Mouse (Mus musculus): ENCODE results near the gene Map2. TPM values are rescaled to one million over a fixed set of nuclear protein-coding genes. Genes with fewer than 3 reads are reported as not detected.
A peak's percentile ranks its signal among the peaks of the same experiment; 100 is the strongest.

The Map2 gene
- polyA plus RNA-seq, 1 experiment: 5.1 TPM

DNA sequence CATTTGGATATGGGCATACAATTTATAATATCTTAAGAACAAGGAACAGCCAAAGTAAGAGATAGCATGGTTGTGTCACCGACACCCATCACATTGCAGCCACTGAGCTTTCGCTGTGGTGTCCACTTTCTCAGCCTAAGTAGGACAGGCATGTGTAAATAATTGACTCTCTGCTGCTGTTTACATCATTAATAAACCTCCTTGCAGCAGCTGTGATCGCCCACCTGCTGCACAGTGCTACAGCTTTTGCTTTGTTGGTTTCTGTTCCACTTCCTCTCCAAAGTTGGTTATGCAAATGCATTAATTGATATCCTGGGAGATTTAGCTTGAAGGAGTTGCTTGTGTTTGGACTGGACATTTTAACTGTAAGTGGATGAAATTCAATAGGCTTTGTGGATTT is 53.1 kb downstream of the Map2 start:
- no peaks in the 10 kb centered on the region for H3K4me1 ChIP-seq (ENCODE audit: control insufficient read depth, insufficient read depth, low read length)

GRCm38 (mm10) chr1:66230345-66230744 is 55.3 kb downstream of the Map2 start:
- Histone ChIP-seq H3K4me1 (ENCODE audit: control insufficient read depth, insufficient read depth, low read length) (no peaks in the 10 kb centered on the region), H3K27me3 (replicated peaks; ENCODE audit: control insufficient read depth, insufficient read depth, low read length) (no peaks in the 10 kb centered on the region; the same call in 1 of the 2 replicates), H3K4me3 (ENCODE audit: insufficient read depth, low read depth, low read length) (no peak overlapping the region), H3K36me3 (ENCODE audit: control insufficient read depth, insufficient read depth, low read length) (no peaks in the 10 kb centered on the region), H3K27ac (ENCODE audit: insufficient read depth, low read depth, low read length) (no peak overlapping the region)
- no peak for DNase-seq
- WGBS: 95% methylated on average over 3 of the region's 3 CpGs
- TF ChIP-seq CTCF (conservative IDR thresholded peaks at IDR 0.05; ENCODE audit: insufficient read depth, insufficient read length, low read depth, low read length) (no peak), POLR2A (IDR thresholded peaks at IDR 0.05; ENCODE audit: low read depth, low read length) (no peak)

More for the DNA sequence above, 53.1 kb downstream of the Map2 start:
- no peak overlapping the region for H3K4me3 ChIP-seq (ENCODE audit: insufficient read depth, low read depth, low read length)
- H3K27ac ChIP-seq (ENCODE audit: insufficient read depth, low read depth, low read length): no peak overlapping the region
- 55% methylated on average over 3 of the region's 3 CpGs for WGBS
- H3K27me3 ChIP-seq (replicated peaks; ENCODE audit: control insufficient read depth, insufficient read depth, low read length): no peaks in the 10 kb centered on the region; the same call in 1 of the 2 replicates
- no peaks in the 10 kb centered on the region for H3K36me3 ChIP-seq (ENCODE audit: control insufficient read depth, insufficient read depth, low read length)
- no peak for DNase-seq
- no peak for TF ChIP-seq CTCF (conservative IDR thresholded peaks at IDR 0.05; ENCODE audit: insufficient read depth, insufficient read length, low read depth, low read length)
- no peak for TF ChIP-seq POLR2A (IDR thresholded peaks at IDR 0.05; ENCODE audit: low read depth, low read length)

- no peak for TF ChIP-seq CTCF (conservative IDR thresholded peaks at IDR 0.05; ENCODE audit: insufficient read depth, insufficient read length, low read depth, low read length)
- TF ChIP-seq POLR2A (IDR thresholded peaks at IDR 0.05; ENCODE audit: low read depth, low read length): no peak
- Histone ChIP-seq H3K4me3 (ENCODE audit: insufficient read depth, low read depth, low read length) (no peak overlapping the region), H3K27ac (ENCODE audit: insufficient read depth, low read depth, low read length) (no peak overlapping the region), H3K36me3 (ENCODE audit: control insufficient read depth, insufficient read depth, low read length) (no peaks in the 10 kb centered on the region), H3K27me3 (replicated peaks; ENCODE audit: control insufficient read depth, insufficient read depth, low read length) (no peaks in the 10 kb centered on the region; the same call in 1 of the 2 replicates), H3K4me1 (ENCODE audit: control insufficient read depth, insufficient read depth, low read length) (no peaks in the 10 kb centered on the region)
- 91% methylated on average over 4 of the region's 4 CpGs for WGBS
- no peak for DNase-seq
Observed at GRCm38 (mm10) chr1:66231963-66232362, 56.9 kb downstream of the Map2 start.

- 53% methylated on average over 1 of the region's 1 CpGs for WGBS
- Histone ChIP-seq H3K27me3 (replicated peaks; ENCODE audit: control insufficient read depth, insufficient read depth, low read length) (no peaks in the 10 kb centered on the region), H3K4me1 (ENCODE audit: control insufficient read depth, insufficient read depth, low read length) (no peaks in the 10 kb centered on the region), H3K27ac (ENCODE audit: insufficient read depth, low read depth, low read length) (no peak overlapping the region), H3K4me3 (ENCODE audit: insufficient read depth, low read depth, low read length) (no peak overlapping the region), H3K36me3 (ENCODE audit: control insufficient read depth, insufficient read depth, low read length) (no peaks in the 10 kb centered on the region)
- no peak for DNase-seq
- no peak for TF ChIP-seq CTCF (conservative IDR thresholded peaks at IDR 0.05; ENCODE audit: insufficient read depth, insufficient read length, low read depth, low read length)
- no peak for TF ChIP-seq POLR2A (IDR thresholded peaks at IDR 0.05; ENCODE audit: low read depth, low read length)
Observed at GRCm38 (mm10) chr1:66244910-66245309, 69.8 kb downstream of the Map2 start.

DNA sequence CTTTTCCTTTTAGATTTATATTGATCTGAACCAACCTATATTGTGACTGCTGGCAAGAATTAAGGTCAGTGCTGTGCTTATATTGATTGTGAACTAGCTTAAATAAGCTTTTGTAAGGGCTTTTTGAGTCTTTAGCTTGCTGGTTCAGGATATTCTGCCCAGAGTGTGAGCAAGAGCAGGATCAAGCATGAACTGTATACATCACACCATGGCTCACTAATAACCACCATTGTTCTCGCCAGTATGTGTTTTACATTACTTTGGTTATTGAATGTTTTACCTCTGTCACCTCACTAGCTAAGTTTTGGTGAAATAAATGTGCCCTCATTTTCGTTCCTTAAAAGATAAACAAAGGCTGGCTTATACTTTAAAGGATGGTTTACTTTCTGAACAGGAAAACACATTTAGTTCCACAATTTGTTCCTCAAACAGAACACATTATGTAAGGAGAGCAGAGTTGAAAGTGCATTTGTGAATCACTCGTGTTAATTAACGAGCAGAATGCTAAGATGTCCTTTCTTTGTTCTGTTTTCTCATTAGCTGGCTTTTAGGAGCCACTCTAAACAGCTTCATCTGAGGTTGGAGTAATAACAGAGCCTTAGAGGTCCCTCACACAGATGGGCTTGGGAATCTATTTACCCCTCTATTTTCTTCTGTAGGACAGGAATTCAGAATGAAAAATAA is 76.7 kb downstream of the Map2 start:
- Histone ChIP-seq H3K27me3 (replicated peaks; ENCODE audit: control insufficient read depth, insufficient read depth, low read length) (no peaks in the 10 kb centered on the region), H3K27ac (ENCODE audit: insufficient read depth, low read depth, low read length) (no peak overlapping the region), H3K4me3 (ENCODE audit: insufficient read depth, low read depth, low read length) (no peak overlapping the region), H3K4me1 (ENCODE audit: control insufficient read depth, insufficient read depth, low read length) (no peaks in the 10 kb centered on the region), H3K36me3 (ENCODE audit: control insufficient read depth, insufficient read depth, low read length) (no peaks in the 10 kb centered on the region)
- TF ChIP-seq CTCF (conservative IDR thresholded peaks at IDR 0.05; ENCODE audit: insufficient read depth, insufficient read length, low read depth, low read length) (no peak), POLR2A (IDR thresholded peaks at IDR 0.05; ENCODE audit: low read depth, low read length) (no peak)
- peak; percentile 23 for DNase-seq
- 25% methylated on average over 4 of the region's 4 CpGs for WGBS

DNA sequence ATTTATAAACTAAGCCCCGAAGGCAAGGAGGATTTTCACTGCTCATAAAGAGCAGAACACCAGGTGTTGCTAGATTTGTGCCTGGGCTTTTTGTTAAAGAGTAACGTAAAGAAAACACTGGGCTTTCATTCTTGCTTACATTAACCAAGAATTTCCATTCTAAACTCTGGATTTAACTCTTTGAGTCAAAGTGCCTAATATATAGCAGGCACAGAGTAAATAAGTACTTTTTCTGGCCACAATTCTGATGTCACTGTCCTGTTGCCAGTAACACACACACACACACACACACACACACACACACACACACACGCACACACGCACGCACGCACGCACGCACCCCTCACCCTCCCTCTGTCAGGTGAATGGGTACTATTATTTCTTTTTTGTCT is 77.3 kb downstream of the Map2 start:
- Histone ChIP-seq H3K36me3 (ENCODE audit: control insufficient read depth, insufficient read depth, low read length) (no peaks in the 10 kb centered on the region), H3K4me3 (ENCODE audit: insufficient read depth, low read depth, low read length) (no peak overlapping the region), H3K27ac (ENCODE audit: insufficient read depth, low read depth, low read length) (no peak overlapping the region), H3K4me1 (ENCODE audit: control insufficient read depth, insufficient read depth, low read length) (no peaks in the 10 kb centered on the region), H3K27me3 (replicated peaks; ENCODE audit: control insufficient read depth, insufficient read depth, low read length) (no peaks in the 10 kb centered on the region)
- 66% methylated on average over 8 of the region's 8 CpGs for WGBS
- no peak for DNase-seq
- no peak for TF ChIP-seq POLR2A (IDR thresholded peaks at IDR 0.05; ENCODE audit: low read depth, low read length)
- no peak for TF ChIP-seq CTCF (conservative IDR thresholded peaks at IDR 0.05; ENCODE audit: insufficient read depth, insufficient read length, low read depth, low read length)

GRCm38 (mm10) chr1:66263220-66263619 is 88.1 kb downstream of the Map2 start:
- H3K27me3 ChIP-seq (replicated peaks; ENCODE audit: control insufficient read depth, insufficient read depth, low read length): no peaks in the 10 kb centered on the region
- no peaks in the 10 kb centered on the region for H3K36me3 ChIP-seq (ENCODE audit: control insufficient read depth, insufficient read depth, low read length)
- H3K4me3 ChIP-seq (ENCODE audit: insufficient read depth, low read depth, low read length): no peak overlapping the region
- 68% methylated on average over 3 of the region's 3 CpGs for WGBS
- TF ChIP-seq POLR2A (IDR thresholded peaks at IDR 0.05; ENCODE audit: low read depth, low read length) (no peak), CTCF (conservative IDR thresholded peaks at IDR 0.05; ENCODE audit: insufficient read depth, insufficient read length, low read depth, low read length) (no peak)
- no peak overlapping the region for H3K27ac ChIP-seq (ENCODE audit: insufficient read depth, low read depth, low read length)
- H3K4me1 ChIP-seq (ENCODE audit: control insufficient read depth, insufficient read depth, low read length): no peaks in the 10 kb centered on the region
- no peak for DNase-seq

Measured in kidney, adult 2 months (tissue).